Mouse (Mus musculus) stomach, postnatal 0 days (tissue): ENCODE data around the gene Ubr1.

Experiments used
- CTCF ChIP-seq: IDR thresholded peaks from 2 replicates; pipeline ENCODE4 v1.5.1; 2016; ENCODE audit warnings: antibody characterized with exemption, low read depth, mild to moderate bottlenecking, moderate library complexity
- EP300 ChIP-seq: optimal IDR thresholded peaks from 2 replicates; pipeline ENCODE3; 2016; ENCODE audit warnings: antibody characterized with exemption

- TF ChIP-seq CTCF: no peak
- no peak for TF ChIP-seq EP300
Observed at GRCm38 (mm10) chr2:120843990-120844389, 126.5 kb downstream of the Ubr1 start.
